Mouse (Mus musculus) yolk sac, embryonic 10.5 days (tissue): ENCODE data around the gene Hk1.

Source experiments
- DNase-seq: peaks from one replicate; pipeline ENCODE4 v3.0.0-alpha.2; 2017; ENCODE audit warnings: low spot score

Hk1 gene

DNA sequence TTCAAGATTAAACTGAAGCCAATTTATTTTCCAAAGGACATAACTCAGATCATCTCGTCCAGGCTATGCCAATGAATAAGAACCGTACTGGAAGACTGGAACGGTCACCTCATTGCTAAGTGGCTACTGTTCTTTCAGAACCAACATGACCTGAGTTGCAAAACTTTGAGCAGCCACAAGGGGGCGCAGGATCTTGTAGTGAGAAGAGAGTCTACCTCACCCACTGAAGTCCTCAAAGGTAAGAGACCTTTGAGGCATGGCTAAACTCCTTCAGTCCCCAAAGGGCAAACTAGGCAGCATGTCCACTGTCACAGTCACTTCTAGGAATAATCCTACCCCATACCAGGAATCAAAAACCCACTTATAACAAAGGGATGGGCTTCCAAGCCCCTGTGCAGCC, 104.5 kb downstream of the Hk1 start:
- DNase-seq, result peak; percentile 48

DNA sequence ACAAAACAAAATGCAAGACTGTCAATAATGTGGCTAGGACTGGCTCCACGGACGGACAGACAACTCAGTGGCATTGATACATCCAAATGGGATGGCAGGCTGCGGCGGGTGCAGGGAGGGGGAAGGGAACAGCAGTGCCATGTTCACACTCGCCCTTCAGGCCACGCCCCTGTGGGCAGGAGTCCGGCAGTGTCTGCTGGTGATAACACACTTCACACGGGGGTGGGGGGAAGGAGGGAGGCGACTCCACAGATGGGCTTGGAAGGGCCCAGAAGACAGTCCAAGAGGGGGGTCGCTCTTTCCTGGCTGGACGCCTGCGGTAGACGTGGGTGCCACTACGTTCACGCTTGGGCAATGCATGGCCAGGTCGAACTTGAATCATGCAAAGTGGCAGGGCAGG, 110.4 kb downstream of the Hk1 start:
- no peak for DNase-seq

DNA sequence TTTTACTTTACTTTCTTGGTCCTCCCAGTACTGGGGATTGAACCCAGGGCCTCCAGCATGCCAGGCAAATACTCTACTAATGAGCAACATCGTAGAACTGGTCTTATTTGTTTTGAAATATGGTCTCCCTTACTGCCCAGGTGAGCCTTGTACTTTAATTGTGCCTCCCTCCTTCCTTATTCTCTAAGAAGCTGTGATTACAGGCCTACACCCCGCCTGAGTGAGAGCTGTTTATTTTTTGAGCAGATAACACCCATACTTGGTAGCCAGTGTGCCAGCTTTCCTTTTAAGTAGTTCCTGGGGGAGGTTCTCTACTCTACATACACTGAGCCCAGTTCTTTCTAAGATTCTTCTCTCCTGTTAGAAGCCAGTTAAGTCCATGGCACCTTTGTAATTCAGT, 115.4 kb downstream of the Hk1 start:
- no peak for DNase-seq

DNA sequence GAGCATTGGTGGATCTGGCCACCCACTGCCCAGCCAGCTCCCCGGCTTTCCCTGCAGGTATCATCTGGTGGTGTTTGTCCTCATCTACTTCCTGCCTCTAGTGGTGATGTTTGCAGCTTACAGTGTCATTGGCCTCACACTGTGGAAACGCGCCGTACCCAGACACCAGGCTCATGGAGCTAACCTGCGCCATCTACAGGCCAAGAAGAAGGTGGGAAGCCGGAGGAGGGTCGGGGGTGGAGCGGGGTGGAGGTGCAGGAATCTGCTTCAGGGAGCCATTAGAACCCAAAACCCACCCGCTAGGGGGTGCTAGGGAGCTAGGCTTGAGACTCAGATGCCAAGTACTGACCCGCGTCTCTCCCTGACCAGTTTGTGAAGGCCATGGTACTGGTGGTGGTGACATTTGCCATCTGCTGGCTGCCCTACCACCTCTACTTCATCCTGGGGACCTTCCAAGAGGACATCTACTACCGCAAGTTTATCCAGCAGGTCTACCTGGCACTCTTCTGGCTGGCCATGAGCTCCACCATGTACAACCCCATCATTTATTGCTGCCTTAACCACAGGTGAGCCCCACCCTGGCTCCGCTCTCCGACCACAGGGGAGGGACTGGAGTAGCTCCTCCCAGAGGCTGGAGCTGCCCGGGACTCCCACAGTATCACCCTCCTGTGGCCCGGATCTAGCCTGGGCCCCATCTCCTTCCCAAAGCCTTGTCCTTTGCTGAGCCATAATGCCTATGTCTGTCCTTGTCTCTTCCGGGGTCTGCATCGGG, 118.4 kb downstream of the Hk1 start:
- peak; percentile 76 for DNase-seq

DNA sequence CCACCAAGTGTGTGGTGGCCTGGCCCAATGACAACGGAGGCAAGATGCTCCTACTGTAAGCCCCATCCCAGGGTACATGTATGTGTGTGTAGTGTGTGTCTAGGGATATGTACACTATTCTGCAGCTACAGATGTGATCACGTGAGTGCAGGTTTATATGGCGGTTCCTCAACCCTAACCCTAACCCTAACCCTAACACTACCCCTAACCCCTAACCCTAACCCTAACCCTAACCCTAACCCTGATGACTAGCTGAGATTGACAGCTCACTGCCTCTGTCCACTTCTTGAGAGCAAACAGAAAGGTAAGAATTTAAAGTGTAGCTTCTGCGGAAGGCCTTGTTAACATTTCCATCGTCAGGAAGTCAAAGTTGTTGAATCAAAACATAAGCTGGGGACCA, 121.4 kb downstream of the Hk1 start:
- no peak for DNase-seq

DNA sequence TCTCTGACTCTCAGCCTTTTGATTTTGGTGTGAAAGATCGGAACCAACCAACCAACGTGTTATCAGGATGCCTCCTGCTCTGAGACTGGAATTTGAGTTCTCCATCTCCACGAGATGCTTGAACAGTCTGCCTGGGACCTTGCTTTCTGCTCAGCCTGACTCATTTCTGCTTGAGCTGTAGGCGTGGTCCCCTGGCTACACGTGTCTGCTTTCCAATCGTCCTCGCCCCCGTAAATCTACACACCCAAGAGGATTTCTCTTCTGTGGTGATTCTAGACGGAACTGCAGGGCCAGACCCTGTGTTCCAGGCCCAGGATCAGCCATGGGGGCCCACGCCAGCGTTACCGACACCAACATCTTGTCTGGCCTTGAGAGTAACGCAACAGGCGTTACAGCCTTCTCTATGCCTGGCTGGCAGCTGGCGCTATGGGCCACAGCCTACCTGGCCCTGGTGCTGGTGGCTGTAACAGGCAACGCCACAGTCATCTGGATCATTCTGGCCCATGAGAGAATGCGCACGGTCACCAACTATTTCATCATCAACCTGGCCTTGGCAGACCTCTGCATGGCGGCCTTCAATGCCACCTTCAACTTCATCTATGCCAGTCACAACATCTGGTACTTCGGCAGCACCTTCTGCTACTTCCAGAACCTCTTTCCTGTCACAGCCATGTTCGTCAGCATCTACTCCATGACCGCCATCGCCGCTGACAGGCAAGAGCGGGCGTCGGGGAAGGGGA, 127.0 kb downstream of the Hk1 start:
- DNase-seq, result no peak

DNA sequence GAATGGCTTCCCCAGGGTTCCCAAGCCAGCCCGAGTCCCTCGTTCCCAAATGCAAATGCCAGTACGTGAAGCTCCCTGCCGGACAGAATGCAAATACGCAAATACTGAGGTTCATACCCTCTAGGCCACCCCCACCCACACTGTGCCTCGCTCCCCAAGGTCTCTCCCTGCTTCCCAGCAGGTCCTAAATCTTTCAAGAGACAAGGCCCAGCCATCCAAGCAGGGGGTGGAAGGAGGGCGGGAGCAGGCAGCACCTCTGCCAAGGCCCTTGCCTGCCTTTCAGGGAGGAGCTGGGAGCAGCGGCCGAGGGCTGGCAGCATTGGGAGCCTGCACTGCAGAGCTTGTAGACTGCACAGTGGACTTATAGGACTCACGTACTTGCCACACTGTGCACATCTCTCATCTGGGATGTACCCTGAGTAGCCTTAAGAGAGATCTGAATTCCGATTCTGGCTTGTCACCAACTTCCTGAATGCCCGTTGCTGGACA, 127.7 kb downstream of the Hk1 start, which contains the start of gene Tacr2:
Gene Tacr2, plus strand, starts transcription at position 439 of the 489 bp plus-strand sequence.
- no peak for DNase-seq

DNA sequence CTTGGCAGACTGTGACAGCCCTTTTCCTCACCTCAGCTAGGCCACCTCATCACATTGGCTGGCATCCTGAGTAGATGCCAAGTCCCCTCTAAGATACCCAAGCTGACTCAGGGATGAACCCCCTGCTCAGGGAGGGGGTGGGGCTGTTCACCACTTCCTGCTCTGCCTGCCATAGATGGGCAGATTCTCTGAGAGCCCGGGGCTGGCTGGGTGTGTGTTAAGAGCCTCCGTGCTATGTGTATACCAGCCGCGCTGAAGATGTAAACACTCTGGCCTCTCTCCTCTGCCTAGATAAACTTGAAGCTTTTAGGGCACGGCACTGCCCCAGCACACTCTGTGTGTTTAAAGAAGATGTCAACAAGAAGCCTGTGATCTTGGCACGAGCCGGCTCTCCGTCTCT, 131.9 kb downstream of the Hk1 start:
- peak; percentile 64 for DNase-seq

DNA sequence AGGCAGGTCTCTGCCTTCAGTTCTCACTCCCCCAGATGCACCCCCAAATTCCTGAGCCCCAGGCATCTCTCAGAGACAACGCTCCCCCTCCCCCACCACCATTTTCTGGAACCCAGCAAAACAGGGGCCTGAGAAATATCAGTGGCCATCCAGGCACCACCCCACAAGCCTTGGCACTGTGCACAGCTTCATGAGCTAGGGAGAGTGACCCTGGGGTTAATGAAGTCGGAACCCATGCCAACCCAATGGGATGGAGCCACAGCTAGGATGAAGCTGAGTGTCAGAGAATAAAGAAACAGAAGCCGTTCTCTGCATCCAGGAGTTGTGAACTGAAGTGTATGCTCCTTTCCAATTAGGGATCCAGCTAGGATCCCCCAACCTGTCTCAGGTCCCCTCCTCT, 132.6 kb downstream of the Hk1 start:
- DNase-seq, result no peak

DNA sequence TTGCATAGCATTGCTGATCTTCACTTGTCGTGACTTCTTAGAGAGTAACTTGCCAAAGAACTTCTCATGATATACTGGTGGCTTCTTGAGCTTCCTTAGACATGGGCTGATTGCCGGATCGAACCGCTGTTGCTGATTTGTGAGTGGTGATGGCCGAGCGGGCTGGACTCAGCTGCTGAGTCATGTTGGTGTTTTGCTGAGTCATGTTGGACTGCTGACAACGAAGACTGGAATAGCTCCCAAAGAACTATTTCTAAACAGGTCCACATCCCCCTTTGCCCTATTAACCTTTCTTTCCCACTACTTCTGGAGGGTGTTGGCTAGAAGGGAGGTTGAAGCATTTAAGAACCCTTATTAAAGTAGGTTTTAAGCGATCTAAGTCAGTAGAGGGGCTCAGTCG, 135.6 kb downstream of the Hk1 start:
- no peak for DNase-seq

DNA sequence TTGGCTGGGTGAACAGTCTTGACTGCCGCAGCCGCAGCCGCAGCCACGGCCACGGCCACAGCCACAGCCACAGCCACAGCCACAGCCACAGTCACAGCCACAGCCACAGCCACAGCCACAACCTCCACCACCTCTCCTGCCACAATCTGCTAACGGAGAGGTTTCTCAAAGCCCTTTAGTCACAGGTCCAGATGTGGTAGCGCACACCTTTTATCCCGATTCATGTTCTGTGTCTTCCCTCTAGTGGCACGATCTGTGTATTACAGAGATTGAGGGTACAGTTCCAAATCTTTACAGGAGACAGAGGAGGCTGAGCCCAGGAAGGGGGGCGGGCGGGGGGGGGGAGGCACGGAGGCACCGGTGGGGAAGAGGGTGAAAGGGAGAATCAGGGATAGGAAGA, 136.8 kb downstream of the Hk1 start:
- no peak for DNase-seq

DNA sequence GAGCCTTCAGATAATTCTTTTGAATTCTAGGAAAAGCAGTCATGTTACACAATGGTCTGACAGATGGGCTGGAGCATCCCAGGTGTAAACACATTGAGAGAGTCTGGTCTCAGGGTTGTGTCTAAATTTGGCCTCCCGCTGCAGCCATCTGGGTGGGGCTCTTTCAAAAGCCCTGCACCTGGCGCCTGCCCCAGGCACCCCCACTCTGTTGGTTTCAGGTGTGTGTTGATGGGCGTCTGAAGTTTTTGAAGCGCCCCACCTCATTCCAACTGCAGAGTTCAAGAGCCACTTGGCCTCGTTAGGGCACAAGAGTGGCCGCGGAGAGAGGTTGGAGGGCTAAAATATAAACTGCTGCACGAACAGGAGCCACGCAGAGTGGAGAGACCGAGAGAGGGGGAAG, 137.3 kb downstream of the Hk1 start:
- DNase-seq, result no peak

DNA sequence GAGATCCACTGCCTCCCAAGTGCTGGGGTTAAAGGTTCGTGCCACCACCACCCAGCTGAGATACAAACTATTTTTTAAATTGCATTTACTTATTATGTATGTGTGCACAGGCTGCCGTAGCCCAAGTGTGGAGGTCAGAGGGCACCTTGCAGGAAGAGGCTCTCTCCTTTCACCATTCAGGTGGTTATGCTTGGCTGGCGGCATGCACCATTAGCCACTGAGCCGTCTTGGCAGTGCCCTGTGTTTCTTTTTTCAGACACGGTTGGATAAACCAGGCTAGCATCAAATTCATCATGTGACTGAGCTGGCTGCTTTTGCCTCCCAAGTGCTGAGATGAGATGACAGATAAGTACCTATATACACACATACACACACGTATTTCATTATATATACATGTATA, 140.4 kb downstream of the Hk1 start:
- no peak for DNase-seq

DNA sequence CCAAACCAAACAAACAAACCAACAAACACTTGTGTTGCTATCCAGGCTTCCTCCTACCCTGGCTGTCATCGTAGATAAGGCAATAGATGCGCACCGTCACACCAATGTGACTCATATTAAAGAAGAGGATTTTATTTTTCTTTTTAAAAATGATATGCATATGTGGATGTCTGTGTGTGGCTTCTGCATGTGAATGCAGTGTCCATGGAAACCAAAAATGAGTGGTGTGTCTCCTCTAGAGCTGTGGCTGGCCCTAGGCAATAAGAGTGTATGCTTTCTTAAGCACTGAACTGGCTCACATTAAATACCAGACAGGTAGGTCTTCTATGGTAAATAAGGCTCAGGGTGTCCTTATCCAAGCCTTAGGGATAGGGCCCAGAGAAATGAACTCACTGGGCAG, 141.0 kb downstream of the Hk1 start:
- DNase-seq, result no peak

DNA sequence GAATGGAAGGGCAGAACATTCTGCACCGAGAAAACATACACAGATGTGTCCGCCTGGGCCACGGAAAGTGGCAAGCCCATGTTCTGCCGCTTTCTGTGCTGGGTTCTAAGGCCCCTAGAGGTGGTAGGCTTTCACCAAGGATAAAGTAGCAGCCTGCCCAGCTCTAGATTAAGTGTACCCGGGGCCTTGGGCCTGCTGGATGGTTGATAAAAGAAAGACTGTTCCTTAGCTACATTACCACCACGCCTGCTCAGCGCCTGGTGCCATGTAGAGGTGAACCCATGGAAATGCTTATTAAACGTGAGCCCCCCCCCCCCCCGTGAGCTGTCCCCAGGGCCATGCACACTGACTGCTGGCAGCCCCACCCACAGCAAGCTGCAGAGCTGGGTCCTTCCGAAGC, 142.5 kb downstream of the Hk1 start:
- DNase-seq, result no peak

DNA sequence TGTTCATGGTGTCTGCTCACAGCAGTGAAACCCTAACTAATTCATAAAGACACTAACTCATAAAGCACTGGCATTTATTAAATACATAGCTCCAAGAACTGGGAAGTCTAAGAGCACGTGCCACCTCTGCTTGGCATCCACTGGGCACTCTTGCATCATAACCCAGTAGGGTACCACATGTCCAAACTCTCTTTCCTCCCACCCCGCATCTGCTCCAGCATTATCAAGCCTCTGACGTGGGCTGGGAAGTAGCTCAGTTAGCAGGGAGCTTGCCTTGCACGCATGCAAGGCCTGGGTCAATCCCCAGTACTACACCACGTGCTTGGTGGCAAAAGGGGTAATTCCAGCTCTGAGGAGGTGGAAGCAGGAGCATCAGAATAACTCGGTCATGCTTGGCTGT, 143.5 kb downstream of the Hk1 start:
- no peak for DNase-seq

DNA sequence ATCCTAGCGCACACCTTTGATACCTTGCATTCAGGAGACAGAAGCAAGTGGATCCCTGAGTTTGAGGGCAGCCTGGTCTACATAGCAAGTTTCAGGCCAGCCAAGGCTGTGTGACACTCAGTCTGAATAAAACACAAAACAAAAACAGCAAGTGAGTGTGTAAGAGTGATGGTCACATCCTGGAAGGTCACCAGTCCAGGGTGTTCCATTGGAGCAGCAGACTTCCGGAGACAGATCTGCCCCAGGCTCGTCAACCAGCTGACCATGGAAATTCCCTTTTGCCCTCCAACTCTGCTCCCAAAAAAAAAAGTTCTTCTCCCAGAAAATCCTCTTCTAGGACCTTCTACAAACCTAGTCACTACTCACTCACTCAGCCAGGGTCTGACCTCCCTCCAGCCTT, 147.9 kb downstream of the Hk1 start:
- no peak for DNase-seq

DNA sequence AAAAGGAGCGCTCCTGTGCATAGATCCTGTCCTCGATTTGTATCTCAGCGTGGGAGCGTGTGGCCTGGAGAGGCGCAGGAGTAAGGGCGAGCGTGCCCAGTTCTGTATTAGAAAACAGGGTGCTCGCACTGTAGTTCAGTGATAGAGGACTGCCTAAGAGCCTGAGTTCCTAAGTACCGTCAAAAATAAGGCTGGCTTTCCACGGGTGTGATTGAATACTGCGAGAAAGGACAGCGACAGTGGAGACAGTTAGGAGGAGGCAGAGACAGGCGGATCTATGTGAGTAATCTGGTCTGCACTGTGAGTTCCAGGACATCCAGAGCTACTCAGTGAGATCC, 148.3 kb downstream of the Hk1 start:
- DNase-seq, result no peak

DNA sequence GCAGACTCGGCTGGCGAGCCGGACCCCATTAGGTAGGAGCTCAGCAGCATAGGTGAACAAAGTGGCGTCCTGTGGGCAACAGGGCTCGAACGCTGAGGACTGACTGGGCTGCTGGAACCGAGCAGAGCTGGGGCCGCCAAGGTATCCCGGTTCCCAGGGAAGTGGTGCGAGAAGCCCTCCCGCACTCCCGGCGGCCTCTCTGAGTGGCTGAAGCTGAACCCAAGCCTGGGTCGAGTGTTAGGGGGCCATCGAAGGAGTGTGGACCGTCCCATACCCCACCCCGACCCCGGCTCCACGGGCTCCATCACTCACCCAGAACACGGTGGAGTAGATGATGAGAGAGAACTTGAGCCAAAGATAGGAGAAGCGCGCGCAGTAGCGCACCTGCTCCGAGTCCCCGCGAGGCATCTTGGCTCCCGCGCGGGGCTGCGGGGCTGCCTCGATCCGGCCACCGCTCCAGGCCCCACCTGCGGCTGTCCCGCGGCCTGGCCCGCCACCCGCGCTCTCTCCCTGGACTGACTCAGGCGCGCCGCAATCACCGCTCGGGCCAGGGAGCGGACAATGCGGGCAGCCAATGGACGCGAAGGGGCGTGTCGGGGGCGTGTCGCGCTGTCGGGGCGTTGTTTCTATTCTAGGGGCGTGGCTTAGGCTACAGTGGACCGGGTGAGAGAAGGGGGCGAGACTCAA, 148.9 kb downstream of the Hk1 start, which contains the start of gene Tspan15:
Gene Tspan15, minus strand, starts transcription at position 544 of the 687 bp plus-strand sequence.
- peak; percentile 94 for DNase-seq

DNA sequence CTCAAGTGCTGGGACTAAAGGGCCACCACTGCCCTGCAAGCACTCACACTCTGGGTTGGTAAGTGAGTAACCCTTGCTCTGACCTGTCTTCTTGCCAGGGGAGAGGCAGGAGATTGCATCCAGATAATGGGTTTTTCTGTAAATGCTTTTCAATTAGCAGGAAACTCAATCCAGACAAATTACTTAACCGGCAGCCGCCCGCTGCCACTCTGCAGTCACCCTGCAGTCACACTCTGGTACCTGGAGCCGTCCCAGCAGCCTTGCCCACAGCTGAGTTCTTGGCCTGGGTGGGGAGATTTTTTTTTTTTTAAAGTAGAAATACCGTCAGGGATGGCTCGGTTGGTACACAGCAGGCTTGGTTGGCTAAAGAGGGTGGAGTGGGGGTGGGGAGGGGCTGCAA, 151.6 kb downstream of the Hk1 start:
- no peak for DNase-seq

DNA sequence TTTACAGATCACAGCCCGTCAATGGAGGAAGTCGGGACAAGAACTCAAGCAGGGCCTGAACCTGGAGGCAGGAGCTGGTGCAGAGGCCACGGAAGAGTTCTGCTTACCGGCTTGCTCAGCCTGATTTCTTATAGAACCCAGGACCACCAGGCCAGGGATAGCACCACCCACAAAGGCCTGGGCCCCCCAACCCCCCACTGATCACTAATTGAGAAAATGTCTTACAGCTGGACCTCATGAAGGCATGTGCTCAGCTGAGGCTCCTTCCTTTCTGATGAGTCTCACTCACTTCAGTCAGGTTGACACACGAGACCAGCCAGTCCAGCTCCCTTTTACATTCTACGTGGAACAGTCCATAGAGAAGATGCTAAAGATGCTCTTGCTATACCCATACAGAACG, 153.9 kb downstream of the Hk1 start:
- no peak for DNase-seq

DNA sequence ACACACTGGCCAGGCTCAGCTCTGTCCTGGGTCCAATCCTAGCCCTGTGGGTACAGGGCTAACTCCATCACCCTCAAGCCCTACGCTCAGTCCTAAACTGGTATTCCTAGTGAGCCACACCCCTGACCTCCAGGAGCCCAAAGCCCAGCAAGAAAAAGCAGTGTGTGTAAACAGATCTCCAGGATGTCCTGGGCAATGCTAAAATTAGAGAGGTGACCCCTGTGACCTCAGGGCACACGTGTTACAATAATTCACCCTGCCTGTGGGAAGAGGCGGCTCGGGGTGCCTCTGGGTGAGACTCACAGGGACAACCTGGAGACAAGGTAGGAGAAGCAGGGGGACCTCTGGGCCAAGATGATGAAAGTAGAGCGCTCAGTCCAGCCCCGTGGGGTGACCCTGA, 155.5 kb downstream of the Hk1 start:
- DNase-seq, result peak; percentile 63

DNA sequence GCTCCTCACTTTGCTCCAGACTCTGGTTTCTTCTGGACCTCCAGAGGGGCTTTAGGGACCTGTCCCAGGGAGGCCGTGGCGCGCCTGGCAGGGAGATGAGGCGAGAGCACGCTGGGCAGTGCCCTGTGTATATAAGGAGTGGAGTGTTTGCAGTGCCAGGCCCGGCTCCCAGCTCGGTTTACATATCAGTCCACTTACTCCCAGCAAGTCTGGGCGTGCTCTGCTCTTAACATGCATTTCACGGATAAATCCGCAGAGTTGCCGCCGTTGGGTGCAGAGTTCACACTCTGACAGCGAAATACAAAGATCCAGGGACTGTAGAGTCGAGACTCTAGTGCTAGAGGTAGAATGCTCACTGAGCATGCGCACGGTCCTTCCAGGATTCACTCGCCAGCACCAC, 156.9 kb downstream of the Hk1 start:
- DNase-seq, result peak; percentile 58
